Mouse (Mus musculus) thymus, postnatal 4 days (tissue): ENCODE data around the gene Asnsd1.
"Not testable (repeated sequence)": the region's sequence is repeated elsewhere in the genome, so short reads cannot be mapped to it uniquely, and the experiment has no call there.

Experiments
- DNase-seq: peaks from one replicate; pipeline ENCODE4 v3.0.0; 2021

Gene Asnsd1

GRCm38 (mm10) chr1:53352327-53353261, at the start of gene Asnsd1, which contains the start of the genes Asdurf and Gm28551:
TSS of gene Asnsd1 (minus strand) at chr1:53352752.
TSS of gene Asdurf (minus strand) at chr1:53352619.
TSS of gene Gm28551 (minus strand) at chr1:53352667.
- DNase-seq: peak; percentile 97

GRCm38 (mm10) chr1:53393936-53394760, 41.6 kb upstream of the Asnsd1 start:
- not testable (repeated sequence) for DNase-seq

- no peak for DNase-seq
Measured at GRCm38 (mm10) chr1:53388762-53389161, 36.2 kb upstream of the Asnsd1 start.

GRCm38 (mm10) chr1:53384085-53384688, 31.6 kb upstream of the Asnsd1 start:
- no peak for DNase-seq

- DNase-seq: no peak
Measured at GRCm38 (mm10) chr1:53377731-53378130, 25.2 kb upstream of the Asnsd1 start.

- not testable (repeated sequence) for DNase-seq
Measured at GRCm38 (mm10) chr1:53375965-53376364, 23.4 kb upstream of the Asnsd1 start.

GRCm38 (mm10) chr1:53358988-53359387, 6.4 kb upstream of the Asnsd1 start:
- DNase-seq: no peak

GRCm38 (mm10) chr1:53341071-53341470, 11.5 kb downstream of the Asnsd1 start:
- DNase-seq: no peak

GRCm38 (mm10) chr1:53337403-53337802, 15.1 kb downstream of the Asnsd1 start:
- DNase-seq: not testable (repeated sequence)

GRCm38 (mm10) chr1:53335465-53335864, 17.1 kb downstream of the Asnsd1 start:
- no peak for DNase-seq

GRCm38 (mm10) chr1:53333527-53333926, 19.0 kb downstream of the Asnsd1 start:
- not testable (repeated sequence) for DNase-seq

GRCm38 (mm10) chr1:53324827-53325494, 27.6 kb downstream of the Asnsd1 start:
- no peak for DNase-seq

- DNase-seq: no peak
Measured at GRCm38 (mm10) chr1:53324277-53324676, 28.3 kb downstream of the Asnsd1 start.

- no peak for DNase-seq
Measured at GRCm38 (mm10) chr1:53323254-53323653, 29.3 kb downstream of the Asnsd1 start.

- no peak for DNase-seq
Measured at GRCm38 (mm10) chr1:53321662-53322344, 30.7 kb downstream of the Asnsd1 start.

- DNase-seq: peak; percentile 91
Measured at GRCm38 (mm10) chr1:53312989-53313967, 39.3 kb downstream of the Asnsd1 start, which contains the start of gene Osgepl1. TSS of gene Osgepl1 (plus strand) at chr1:53313624.

GRCm38 (mm10) chr1:53300506-53300905, 52.0 kb downstream of the Asnsd1 start:
- DNase-seq: no peak

GRCm38 (mm10) chr1:53296581-53297383, 55.8 kb downstream of the Asnsd1 start, which contains the start of the genes Pms1, Ormdl1 and Gm28778:
TSS of gene Pms1 (minus strand) at chr1:53297018.
TSS of gene Ormdl1 (plus strand) at chr1:53297095.
TSS of gene Gm28778 (plus strand) at chr1:53297111.
- peak; percentile 93 for DNase-seq
